Mouse (Mus musculus): ENCODE results near the gene Tlr12. TPM values are rescaled to one million over a fixed set of nuclear protein-coding genes. Genes with fewer than 3 reads are reported as not detected.

The Tlr12 gene
- polyA plus RNA-seq, 1 experiment: not detected

DNA sequence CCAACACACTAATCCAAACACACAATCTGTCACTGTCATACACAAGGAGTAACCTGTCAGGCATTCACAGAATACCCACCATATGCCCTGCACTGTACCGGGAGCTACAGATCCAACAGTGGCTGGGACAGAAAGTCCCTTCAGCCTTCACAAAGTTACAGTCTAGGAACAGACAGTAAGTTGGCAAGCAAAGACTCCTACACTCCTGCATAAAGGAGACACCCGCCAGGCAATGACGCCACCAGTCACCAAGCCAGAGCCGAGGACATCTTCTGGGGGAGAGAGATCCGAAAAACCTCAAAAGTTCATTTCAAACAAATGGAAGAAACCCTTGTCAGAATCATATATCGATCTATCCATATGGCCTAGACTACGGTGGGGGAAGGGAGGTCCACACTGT lies 11.8 kb downstream of the Tlr12 start:
- no peaks in the 10 kb centered on the region for H3K4me1 ChIP-seq (ENCODE audit: control insufficient read depth, insufficient read depth, insufficient read length, low read length)
- H3K27ac ChIP-seq (replicated peaks; ENCODE audit: low read depth, low read length): no peak overlapping the region
- H3K4me3 ChIP-seq (ENCODE audit: insufficient read depth, low read depth, low read length): no peak overlapping the region

DNA sequence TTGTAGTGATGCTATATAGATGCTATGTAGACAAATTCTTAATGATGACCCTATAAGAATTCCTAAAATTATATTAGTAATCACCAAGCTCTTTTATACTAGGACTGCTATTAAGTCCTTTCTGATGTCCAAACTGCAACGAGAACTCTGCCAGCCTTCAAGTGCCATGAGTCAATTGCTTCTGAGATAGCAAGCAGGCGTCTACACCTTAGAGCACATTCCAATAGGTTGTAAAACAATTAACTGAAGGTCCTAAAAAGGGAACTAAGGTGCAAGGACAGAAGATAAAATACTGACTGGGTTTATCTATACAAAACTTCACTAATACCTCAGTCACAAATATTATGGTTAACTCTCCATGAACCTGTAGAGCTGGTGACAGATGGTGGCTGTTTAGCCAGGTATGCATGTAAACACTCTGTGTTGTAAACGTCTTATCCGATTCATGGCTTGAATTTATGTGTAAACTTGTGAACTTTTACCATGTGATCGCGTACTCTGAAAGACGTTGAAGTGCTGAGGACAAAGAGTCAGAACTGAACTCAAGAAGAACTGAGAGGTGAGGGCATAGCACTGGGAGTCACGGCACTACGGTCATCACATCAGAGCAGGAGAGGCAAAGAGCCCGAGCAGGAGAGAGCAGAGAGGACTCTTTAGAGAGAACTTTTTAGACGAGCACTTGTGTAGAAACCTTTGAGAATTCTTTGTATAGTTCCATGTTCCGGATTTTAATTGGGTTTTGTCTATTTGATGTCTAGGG lies 20.4 kb downstream of the Tlr12 start:
- Histone ChIP-seq H3K27ac (replicated peaks; ENCODE audit: low read depth, low read length) (no peak overlapping the region), H3K4me3 (ENCODE audit: insufficient read depth, low read depth, low read length) (no peak overlapping the region), H3K4me1 (ENCODE audit: control insufficient read depth, insufficient read depth, insufficient read length, low read length) (no peaks in the 10 kb centered on the region)

GRCm38 (mm10) chr4:128594062-128594461 lies 24.4 kb downstream of the Tlr12 start:
- H3K4me3 ChIP-seq (ENCODE audit: insufficient read depth, low read depth, low read length): no peak overlapping the region
- H3K27ac ChIP-seq (replicated peaks; ENCODE audit: low read depth, low read length): no peak overlapping the region
- no peaks in the 10 kb centered on the region for H3K4me1 ChIP-seq (ENCODE audit: control insufficient read depth, insufficient read depth, insufficient read length, low read length)

DNA sequence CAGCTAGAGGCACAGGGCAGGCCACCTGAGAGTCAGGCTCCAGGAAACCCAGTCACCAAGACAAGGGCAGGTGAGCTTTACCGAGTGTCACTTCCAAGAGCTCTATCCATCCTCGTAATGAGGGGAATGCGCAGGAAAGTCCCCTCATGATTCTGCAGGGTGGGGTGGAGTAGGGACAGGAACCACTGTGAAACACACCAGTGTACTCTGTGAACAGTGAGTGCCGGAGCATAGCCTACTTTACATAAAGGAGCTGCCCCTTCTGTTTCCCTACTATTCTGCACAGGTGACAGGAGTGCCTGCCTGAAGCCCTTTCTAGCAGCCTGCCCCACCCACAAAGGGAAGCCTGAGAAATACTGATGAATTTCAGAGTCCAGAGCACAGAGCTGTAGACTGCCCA lies 25.1 kb downstream of the Tlr12 start:
- Histone ChIP-seq H3K4me3 (ENCODE audit: insufficient read depth, low read depth, low read length) (no peak overlapping the region), H3K4me1 (ENCODE audit: control insufficient read depth, insufficient read depth, insufficient read length, low read length) (no peaks in the 10 kb centered on the region), H3K27ac (replicated peaks; ENCODE audit: low read depth, low read length) (no peak overlapping the region)

- Histone ChIP-seq H3K4me1 (ENCODE audit: control insufficient read depth, insufficient read depth, insufficient read length, low read length) (no peaks in the 10 kb centered on the region), H3K27ac (replicated peaks; ENCODE audit: low read depth, low read length) (no peak overlapping the region), H3K4me3 (ENCODE audit: insufficient read depth, low read depth, low read length) (no peak overlapping the region)
Measured at GRCm38 (mm10) chr4:128579182-128579581, 39.2 kb downstream of the Tlr12 start.

- Histone ChIP-seq H3K27ac (replicated peaks; ENCODE audit: low read depth, low read length) (no peak overlapping the region), H3K4me1 (ENCODE audit: control insufficient read depth, insufficient read depth, insufficient read length, low read length) (no peaks in the 10 kb centered on the region), H3K4me3 (ENCODE audit: insufficient read depth, low read depth, low read length) (no peak overlapping the region)
Measured at GRCm38 (mm10) chr4:128575811-128576210, 42.6 kb downstream of the Tlr12 start.

Other genes with a start within 250 kb of the Tlr12 start
- 0.44 and 0.96 TPM in 2 replicates for gene Zscan20, start 8.5 kb downstream of the Tlr12 start, polyA plus RNA-seq (2012; ENCODE audit: insufficient read depth, insufficient read length, missing spikeins)
- 18.9 and 22.4 TPM in 2 replicates for gene Phc2, start 36.1 kb upstream of the Tlr12 start, polyA plus RNA-seq (2012; ENCODE audit: insufficient read depth, insufficient read length, missing spikeins)
- gene A3galt2, start 136.7 kb upstream of the Tlr12 start, polyA plus RNA-seq (2012; ENCODE audit: insufficient read depth, insufficient read length, missing spikeins): not detected in 2 replicates
- 6.6 and 8.2 TPM in 2 replicates for gene Zfp362, start 187.4 kb upstream of the Tlr12 start, polyA plus RNA-seq (2012; ENCODE audit: insufficient read depth, insufficient read length, missing spikeins)